Mouse (Mus musculus): ENCODE data around the gene Olfr374.

Gene Olfr374

DNA sequence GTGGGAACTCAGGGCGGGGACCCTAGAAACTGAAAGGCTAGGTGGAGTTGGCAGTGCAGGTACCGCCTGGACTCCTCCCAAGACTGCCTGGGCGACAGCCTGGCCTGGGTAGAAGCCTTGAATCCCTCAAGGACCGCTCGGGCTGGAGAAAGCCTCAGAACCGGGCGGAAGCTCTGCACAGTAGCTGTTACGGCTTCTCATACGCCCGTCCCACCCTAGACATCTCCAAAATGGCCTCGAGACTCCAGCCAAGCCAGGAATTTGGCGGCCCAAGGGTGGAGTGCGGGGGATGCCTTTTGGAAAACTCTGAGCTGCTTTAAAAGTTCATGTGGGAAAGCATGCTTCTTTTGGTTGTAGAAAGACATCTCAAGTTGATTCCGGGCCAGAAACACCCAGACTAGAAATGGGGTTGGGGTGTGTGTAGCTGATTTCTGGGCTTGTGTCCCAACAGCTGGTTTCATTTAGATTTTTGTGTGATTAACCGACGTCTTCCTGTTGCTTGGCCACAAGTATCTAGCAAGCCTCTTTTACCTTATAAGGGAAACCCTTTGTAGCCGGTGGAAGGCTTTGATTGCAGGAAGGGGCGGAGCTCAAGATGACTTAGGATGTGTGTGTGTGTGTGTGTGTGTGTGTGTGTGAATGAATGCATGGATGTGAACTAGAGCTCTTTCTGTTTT is 29.6 kb downstream of the Olfr374 start:
- DNase-seq: peak; percentile 85 to 88

DNA sequence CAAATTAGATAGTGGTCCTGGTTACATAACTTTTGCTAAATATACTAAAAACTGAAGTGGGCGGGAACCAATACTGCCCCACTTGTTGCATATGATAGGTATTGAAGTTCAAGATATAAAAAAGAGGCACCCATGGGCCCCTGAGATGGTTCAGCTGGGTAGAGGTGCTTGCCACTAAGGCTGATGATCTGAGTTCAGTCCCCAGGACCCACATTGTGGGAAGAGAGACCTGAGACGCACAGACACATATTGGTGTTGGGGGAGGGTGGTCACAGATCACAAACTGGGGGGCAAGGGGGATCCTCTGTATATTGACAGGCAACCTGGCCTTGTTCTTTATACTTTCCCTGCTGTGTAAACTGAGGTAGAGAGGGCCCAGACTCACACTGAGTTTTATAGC is 30.6 kb downstream of the Olfr374 start:
- DNase-seq: no peak

DNA sequence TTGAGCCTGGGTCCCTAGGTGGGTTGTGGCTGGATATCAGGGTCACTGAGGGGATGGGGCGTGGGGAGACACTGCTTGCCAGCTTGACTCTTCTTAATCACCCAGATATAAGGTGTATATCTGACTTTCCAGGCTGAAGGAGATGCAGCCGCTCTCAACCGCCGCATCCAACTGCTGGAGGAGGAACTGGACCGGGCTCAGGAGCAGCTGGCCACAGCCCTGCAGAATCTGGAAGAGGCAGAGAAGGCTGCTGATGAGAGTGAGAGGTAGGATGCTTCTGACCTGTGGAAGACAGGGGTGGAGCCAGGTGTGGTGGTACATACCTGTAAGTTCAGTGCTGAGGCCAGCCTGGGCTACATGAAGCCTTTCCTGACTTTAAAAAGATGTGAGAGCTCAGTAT is 31.6 kb downstream of the Olfr374 start:
- no peak for DNase-seq

DNA sequence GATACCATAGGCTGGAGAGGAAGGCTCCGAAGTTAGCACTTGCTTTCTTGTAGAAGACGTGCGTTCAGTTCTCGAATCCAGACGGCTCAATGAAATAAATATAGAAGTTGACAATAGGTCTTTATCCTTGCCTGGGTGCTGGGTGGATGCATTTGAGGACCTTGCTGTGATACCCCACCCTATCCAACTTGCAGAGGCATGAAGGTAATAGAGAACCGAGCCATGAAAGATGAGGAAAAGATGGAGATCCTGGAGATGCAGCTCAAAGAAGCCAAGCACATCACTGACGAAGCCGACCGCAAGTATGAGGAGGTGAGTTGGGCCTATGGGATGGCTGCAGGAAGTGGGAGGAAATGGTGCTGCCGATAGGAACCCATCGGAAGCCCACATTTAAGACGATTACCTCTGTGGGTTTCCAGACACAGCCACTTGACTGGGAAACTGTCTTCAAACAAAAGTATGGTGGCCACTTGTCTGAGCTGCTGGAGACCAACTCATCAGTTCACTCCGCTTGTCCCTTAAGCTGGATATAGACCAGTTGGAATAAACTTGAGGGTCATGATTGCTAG is 36.5 kb downstream of the Olfr374 start:
- no peak for DNase-seq

DNA sequence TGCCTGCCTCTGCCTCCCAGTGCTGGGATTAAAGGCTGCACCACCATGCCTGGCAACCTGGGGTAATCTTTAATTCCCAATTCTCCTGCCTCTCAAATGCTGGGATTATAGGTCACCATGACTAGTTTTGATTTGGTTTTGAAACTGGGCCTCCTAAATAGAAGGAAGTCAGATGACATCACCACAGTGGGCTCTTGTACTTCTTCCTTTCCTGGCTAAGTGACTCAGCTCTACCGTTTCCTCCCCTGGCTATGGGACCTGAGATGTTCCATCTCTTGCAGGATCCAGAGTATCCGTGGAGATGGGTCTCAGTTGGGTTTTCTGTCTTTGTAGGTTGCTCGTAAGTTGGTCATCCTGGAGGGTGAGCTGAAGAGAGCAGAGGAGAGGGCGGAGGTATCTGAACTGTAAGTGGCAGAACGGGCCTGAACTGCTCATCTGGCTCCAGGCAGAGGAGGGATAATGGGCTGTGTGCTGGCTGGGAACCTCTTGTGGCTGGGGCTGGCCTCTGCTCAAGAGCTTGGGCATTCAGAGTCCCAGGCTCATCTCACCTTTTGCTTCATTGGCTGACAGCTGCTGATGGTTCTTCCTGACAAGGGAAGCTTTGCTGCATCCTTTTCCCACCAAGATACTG is 37.6 kb downstream of the Olfr374 start:
- no peak for DNase-seq

DNA sequence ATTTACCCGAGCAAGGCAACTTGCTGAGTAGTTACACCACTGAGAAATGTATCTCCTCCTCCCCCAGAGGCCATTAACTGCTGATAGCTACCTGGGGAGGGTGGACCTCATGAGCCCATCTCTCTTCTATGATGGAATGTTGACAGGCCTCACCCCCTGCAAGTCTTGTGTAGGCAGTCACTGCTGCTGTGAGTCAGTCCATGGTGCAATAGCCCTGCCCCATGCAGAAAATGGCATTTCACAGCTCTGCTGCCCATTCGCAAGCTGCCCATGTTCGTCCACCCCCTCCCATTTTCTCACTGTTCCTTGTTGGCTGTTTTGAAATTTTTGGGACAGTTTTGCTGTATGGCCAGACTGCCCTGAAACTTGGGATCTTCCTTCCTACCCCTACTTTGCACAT is 38.7 kb downstream of the Olfr374 start:
- DNase-seq: no peak

DNA sequence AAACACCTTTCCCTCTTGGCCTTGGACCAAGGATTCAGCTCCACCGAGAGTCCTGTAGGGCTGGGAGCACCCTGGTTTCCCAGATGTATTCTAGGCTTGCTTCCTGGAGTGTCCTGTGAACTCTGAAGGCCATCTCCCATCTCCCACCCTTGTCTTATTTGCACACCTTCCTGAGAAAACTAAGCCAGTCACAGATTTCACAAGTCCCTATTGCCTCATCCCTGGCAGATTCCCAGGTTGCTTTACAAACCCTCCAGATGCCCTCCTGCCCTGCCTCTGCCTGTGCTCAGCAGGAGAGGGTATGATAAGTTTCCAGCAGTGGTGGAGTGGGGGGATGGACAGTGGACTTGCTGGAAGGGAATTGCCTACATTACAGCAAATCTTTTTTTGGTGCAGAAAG is 39.2 kb downstream of the Olfr374 start:
- DNase-seq: peak; percentile 47 to 63

DNA sequence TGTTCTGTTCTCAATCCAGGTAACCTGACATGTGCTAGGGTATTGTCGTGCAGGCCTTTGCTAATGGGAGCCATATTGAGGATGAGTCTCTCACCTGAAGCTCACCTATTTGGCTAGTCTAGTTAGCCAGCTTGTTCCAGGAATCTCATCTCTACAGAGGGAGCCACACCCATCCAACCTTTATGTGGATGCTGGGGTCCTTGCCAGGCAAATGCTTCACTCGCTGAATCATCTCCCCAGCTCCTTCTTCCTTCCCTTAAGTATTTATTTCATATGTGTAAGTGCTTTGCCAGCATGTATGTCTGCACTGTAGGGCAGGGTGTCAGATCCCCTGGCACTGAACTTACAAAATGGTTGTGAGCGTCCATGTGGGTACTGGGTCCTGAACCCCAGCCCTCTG is 39.7 kb downstream of the Olfr374 start:
- DNase-seq: no peak

DNA sequence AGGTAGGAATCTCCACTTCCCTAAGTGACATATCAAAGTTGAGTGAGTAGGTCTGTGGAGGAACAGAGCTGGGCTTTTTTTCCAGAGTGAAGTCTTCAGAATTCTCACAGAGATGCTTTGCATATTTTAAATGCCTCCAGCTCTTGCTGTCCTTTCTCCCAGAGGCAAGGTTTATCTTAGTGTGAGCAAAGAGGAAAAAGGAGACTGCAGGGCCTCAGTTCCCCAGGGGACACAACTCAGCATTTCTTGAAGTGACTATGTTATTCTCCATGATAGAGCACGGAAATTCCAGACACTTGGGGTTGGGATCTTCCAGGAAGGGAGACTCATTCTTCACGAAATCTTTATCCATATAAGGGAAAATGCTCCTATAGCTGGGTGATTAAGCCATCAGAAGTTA is 40.4 kb downstream of the Olfr374 start:
- DNase-seq: no peak

DNA sequence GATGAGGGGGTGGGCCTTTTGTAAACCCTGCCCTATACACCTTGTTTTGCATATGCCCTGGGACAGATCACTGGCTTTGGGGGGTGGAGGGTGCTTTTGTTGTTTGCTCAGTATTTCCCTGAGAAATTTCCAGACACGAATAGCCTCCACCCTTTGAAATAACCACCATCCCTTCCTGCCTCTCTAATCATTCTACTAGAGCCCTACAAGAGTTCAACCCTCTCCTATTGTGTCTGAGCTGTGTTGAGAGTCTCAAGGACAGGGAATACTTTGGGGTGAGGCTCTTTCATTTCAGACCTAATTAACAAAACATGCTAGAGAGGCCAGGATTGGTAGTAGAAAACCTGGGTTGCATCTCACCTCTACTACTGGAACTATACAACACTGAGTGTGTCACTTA is 42.2 kb downstream of the Olfr374 start:
- peak in 1 of 2 experiments; percentile 5 for DNase-seq

DNA sequence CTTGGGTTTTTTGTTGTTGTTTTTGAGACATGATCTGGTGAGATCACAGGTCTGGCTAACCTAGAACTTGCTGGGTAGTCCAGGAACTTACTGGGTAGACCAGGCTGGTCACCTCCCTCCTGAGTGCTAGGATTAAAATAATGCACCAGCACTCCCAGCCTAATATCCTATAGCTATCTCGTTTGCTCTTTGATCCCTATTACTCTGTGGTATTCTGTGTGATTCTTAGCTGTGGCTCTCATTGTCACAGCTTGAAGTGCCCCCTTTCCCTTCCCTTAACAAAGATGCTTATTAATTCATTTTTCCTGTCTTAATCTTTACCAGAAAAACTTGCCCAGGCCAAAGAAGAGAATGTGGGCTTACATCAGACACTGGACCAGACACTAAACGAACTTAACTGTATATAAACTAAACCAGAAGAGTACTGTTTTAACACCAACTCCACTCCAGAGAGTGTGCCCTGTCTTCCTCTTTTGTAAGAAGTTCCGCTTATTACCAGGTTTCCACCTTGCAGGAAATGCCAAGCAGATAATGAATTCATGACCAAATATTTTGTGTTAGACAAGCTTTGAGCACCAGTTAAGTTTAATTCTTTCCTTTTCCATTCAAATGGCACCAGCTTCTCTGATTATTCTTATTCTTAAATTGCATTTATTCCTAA is 44.7 kb downstream of the Olfr374 start:
- DNase-seq: no peak

DNA sequence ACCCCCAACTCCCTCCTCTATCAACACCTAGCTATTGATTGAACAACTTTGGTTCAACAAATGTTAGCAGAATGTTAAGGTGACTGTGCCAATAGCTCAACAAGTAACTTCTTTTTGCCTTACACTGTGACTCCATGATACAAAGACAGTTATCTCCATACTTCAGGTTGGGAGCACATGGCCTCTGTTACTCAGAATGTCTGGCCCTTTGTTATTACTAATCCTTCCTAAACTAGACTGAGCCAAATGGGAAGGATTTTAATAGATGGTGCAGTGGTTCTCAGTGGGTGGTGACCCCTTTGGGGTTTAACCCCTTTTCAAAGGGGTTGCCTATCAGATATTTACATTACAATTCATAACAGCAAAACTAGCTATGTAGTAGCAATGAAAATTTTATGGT is 46.5 kb downstream of the Olfr374 start:
- no peak for DNase-seq

DNA sequence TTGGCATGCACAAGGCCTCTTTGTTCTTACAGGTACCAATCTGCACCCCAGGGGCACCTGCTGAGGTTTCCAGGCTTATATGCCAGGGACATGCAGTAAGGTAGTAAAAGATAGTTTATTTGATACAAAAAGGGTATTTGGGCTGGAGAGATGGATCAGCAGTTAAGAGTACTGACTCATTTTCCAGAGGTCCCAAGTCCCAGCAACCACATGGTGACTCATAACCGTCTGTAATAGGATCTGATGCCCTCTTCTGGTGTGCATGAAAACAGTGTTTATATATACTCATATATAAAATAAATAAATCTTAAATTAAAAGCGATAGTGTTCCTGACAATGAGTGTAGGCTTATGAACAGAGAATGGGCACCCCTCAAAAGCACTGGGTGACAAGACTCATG is 51.3 kb downstream of the Olfr374 start:
- peak in 1 of 2 experiments; percentile 9 for DNase-seq

DNA sequence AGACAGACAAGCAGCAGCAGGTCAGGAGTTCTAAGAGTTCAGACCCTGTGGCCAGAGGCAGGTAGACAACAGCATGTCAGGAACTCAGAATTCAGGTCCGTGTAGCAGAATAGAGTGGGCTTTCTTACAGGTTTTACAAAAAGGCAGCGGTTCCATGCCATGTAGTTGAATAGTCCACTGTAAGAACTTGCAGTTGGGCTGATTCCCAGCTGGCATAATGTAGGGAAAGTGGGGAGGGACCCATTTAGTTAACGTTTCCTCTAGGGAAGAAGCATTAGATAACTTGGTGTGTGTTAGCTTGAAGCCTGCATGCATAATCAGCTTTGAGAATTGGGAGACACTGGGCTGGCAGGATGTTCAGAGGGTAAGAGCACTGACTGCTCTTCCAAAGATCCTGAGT is 51.9 kb downstream of the Olfr374 start:
- peak in 1 of 2 experiments; percentile 1 for DNase-seq

DNA sequence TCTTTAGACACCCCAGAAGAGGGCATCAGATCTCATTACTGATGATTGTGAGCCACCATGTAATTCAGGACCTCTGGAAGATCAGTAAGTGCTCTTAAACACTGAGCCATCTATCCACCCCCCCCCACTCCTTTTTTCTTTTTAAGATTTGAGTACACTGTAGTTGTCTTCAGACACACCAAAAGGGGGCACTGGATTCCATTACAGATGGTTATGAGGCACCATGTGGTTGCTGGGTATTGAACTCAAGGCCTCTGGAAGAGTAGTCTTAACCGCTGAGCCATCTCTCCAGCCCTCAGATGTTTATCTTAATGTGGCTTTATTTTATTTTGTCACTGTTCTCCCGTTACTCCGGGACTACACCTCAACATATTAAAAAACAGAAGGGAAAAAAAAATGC is 53.2 kb downstream of the Olfr374 start:
- no peak for DNase-seq

DNA sequence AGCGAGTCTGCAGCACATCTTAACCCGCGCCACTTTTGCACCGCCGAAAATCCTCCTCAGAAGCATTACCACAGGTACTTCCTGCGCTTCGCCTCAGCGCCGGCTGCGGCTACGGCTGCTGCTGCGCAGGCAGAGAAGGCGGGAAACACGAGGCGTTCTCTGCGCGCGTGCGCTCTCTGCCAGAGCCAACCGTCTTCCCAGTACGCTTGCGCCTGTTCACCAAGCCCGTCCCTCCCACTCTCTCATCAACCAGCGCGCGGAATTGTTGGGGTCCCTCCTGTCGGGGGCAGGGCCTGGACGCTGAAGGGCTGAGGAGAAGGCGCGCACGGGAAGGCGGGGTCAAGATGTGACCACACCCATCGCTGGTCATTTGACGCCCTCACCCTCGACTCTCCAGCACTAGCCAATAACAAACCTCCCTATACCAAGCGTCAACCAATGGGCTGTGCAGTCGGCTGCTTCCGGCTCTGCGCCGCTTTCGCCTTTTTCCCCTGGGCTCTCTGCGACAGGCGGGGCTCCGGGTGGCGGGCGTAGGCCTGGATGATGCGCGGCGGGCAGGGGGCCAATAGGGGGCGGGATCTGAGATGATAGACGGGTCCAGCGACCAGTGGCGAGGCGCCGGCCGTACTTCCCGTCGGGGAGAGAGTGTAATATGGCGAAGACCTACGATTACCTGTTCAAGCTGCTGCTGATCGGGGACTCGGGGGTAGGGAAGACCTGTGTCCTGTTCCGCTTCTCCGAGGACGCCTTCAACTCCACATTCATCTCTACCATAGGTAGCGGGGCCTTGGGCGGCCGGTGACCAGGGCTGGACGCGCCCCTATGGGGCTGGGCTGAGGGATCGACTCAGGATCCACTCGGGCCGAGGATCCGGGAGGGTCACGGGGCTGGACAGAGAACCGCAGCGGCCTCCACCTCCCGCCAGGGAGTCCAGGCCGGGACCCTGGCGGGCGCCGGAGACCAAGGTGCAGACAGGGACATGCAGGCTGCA is 54.2 kb downstream of the Olfr374 start, which contains the start of gene Rab8a:
Gene Rab8a, plus strand, starts transcription at position 494 of the 991 bp plus-strand sequence.
- DNase-seq: peak; percentile 99 to 100

DNA sequence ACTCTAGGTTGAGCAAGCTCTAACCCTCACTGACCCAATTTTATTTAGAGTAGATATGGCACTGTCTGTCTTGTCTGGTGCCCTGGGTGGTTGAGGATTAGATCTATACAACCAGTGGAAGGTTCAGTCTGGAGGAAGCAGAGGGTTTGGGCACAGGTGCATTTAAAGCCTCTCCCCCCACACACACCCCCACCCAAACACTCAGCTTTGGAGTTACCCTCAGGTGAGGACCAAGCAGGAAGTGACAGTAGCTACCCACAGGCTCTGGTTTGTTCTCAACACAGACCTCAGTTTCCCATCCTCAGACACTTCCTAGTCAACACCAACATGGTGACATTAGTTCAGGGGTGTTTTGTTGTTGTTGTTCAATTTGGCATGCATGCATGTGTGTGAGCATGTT is 56.0 kb downstream of the Olfr374 start:
- DNase-seq: peak in 1 of 2 experiments; percentile 7

All from lung, postnatal 4 days (tissue).